Mouse (Mus musculus) lung, postnatal 0 days (tissue): ENCODE measurements around the gene Cd6.

Experiments
- CTCF ChIP-seq: IDR thresholded peaks from 2 replicates; pipeline ENCODE4 v1.5.1; 2016; ENCODE audit warnings: antibody characterized with exemption, mild to moderate bottlenecking
- EP300 ChIP-seq: IDR thresholded peaks from 2 replicates; pipeline ENCODE4 v1.6.1; 2016; ENCODE audit warnings: antibody characterized with exemption, mild to moderate bottlenecking, control low read depth

GRCm38 (mm10) chr19:10866351-10866750, 36.5 kb upstream of the Cd6 start:
- TF ChIP-seq CTCF (no peak), EP300 (no peak)
